Mouse (Mus musculus): ENCODE data around the gene Nat8f6. TPM values are rescaled to one million over a fixed set of nuclear protein-coding genes. Genes with fewer than 3 reads are reported as not detected.
"Not testable (repeated sequence)": the region's sequence is repeated elsewhere in the genome, so short reads cannot be mapped to it uniquely, and the experiment has no call there.

Nat8f6 gene
- polyA plus RNA-seq, 1 experiment from 2014 or later, result not detected

DNA sequence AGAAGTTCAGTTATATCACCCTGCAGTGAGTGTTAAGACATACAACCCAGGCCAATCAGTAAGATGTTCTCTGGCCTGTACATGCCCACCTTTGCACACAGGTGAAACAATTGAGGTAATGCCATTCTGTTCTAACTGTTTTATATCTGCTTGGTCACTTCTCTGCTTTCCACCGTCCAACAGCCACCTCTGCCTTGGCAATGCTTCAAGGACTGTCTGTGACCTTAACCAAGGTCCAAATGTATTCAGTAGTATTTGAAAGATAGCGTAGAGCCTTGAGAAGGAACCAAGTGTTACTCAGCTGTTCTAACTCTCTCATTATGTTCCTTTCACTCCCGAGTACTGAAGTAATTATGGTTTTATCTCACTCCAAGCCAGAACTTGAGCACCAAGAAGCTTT is 41.8 kb upstream of the Nat8f6 start:
- ATAC-seq (replicated peaks; ENCODE audit: low FRiP score) (no peak), DNase-seq (ENCODE audit: low spot score) (no peak)
- Histone ChIP-seq H3K4me3 (ENCODE audit: low read depth, low read length) (no peak overlapping the region), H3K9me3 (ENCODE audit: control insufficient read depth, low read length) (no peaks in the 10 kb centered on the region), H3K36me3 (ENCODE audit: control insufficient read depth, insufficient read depth, low read length) (no peaks in the 10 kb centered on the region), H3K27me3 (replicated peaks; ENCODE audit: control insufficient read depth, insufficient read depth, low read length) (no peaks in the 10 kb centered on the region), H3K27ac (ENCODE audit: low read depth, low read length) (no peak overlapping the region), H3K4me1 (replicated peaks; ENCODE audit: control insufficient read depth, insufficient read depth, low read length) (no peaks in the 10 kb centered on the region), H3K4me2 (no peak overlapping the region), H3K9ac (ENCODE audit: low read depth, low read length) (no peak overlapping the region)
- 74% methylated on average over 3 of the region's 3 CpGs for WGBS

DNA sequence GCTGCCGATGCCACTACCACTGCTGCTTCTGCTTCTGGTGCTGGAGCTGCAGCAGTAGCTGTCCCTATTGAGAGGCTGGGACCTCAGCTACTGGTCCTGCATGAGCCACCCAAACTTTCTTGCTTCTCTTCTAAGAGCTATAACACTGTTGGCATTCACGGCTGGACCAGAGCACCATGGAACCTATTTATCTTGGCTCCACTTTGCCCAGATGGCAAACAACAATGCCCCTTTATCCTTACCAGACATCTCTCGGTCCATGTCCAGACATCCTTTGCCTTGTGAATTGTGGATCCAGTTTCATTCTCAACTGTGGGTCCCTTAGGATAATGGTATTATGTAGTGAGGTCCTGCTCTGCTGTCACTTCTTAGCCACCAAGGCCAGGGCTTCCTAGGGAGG is 40.5 kb upstream of the Nat8f6 start:
- Histone ChIP-seq H3K27ac (ENCODE audit: low read depth, low read length) (no peak overlapping the region), H3K9ac (ENCODE audit: low read depth, low read length) (no peak overlapping the region), H3K4me2 (no peak overlapping the region), H3K36me3 (ENCODE audit: control insufficient read depth, insufficient read depth, low read length) (no peaks in the 10 kb centered on the region), H3K4me1 (replicated peaks; ENCODE audit: control insufficient read depth, insufficient read depth, low read length) (no peaks in the 10 kb centered on the region), H3K9me3 (ENCODE audit: control insufficient read depth, low read length) (no peaks in the 10 kb centered on the region), H3K4me3 (ENCODE audit: low read depth, low read length) (no peak overlapping the region), H3K27me3 (replicated peaks; ENCODE audit: control insufficient read depth, insufficient read depth, low read length) (no peaks in the 10 kb centered on the region)
- 87% methylated on average over 3 of the region's 3 CpGs for WGBS
- no peak for ATAC-seq (replicated peaks; ENCODE audit: low FRiP score)
- DNase-seq (ENCODE audit: low spot score), result no peak

DNA sequence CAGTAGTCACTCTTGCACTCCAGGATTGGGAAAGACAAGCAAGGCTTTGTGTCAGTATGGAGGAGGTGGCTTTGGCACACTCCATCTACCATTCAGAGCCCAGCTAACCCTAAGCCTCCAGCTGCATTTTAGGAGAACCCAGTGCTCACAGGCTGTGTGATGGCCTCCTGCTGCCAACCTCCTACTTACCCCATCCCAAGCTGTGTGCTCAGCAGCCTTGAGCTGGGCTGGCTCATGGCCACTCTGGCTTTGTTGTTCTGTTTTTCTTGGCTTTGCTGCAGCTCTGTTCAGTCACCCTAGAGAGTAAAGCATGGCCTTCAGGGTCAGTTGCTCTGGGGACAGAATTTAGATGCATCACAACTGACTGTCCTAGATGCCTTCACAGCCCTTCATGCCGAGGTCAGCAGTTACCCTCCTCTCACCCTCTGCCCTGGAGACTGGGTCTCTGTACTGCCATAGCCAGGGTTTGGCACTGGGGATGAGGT is 35.5 kb upstream of the Nat8f6 start:
- H3K36me3 ChIP-seq (ENCODE audit: control insufficient read depth, insufficient read depth, low read length), result no peaks in the 10 kb centered on the region
- H3K4me3 ChIP-seq (ENCODE audit: low read depth, low read length), result no peak overlapping the region
- no peak overlapping the region for H3K27ac ChIP-seq (ENCODE audit: low read depth, low read length)
- H3K27me3 ChIP-seq (replicated peaks; ENCODE audit: control insufficient read depth, insufficient read depth, low read length), result no peaks in the 10 kb centered on the region
- no peak overlapping the region for H3K4me2 ChIP-seq
- WGBS, result 39% methylated on average over 1 of the region's 1 CpGs
- no peak for DNase-seq (ENCODE audit: low spot score)
- H3K9ac ChIP-seq (ENCODE audit: low read depth, low read length), result no peak overlapping the region
- no peaks in the 10 kb centered on the region for H3K4me1 ChIP-seq (replicated peaks; ENCODE audit: control insufficient read depth, insufficient read depth, low read length)
- H3K9me3 ChIP-seq (ENCODE audit: control insufficient read depth, low read length), result no peaks in the 10 kb centered on the region
- no peak for ATAC-seq (replicated peaks; ENCODE audit: low FRiP score)

DNA sequence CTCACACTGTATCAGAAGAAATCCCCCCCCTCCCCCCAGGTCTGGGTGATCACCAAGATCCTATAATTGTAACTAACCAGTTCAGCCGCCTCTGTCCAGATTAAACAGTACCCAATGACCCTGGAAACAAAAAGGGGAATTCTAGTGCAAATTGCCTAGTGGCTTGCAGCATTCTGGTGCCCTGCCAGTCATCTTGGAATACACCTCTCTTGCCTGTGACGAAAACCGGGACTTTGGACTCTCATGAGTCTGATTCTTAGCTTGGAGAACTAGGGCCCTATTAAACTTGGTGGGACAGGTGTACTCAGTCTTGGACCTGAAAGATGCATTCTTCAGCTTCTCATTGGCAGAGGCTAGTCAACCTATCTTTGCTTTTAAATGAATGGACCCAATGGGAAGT is 32.7 kb upstream of the Nat8f6 start:
- H3K9ac ChIP-seq (ENCODE audit: low read depth, low read length), result no peak overlapping the region
- H3K27ac ChIP-seq (ENCODE audit: low read depth, low read length), result no peak overlapping the region
- no peaks in the 10 kb centered on the region for H3K9me3 ChIP-seq (ENCODE audit: control insufficient read depth, low read length)
- no peaks in the 10 kb centered on the region for H3K36me3 ChIP-seq (ENCODE audit: control insufficient read depth, insufficient read depth, low read length)
- H3K4me3 ChIP-seq (ENCODE audit: low read depth, low read length), result no peak overlapping the region
- no peaks in the 10 kb centered on the region for H3K4me1 ChIP-seq (replicated peaks; ENCODE audit: control insufficient read depth, insufficient read depth, low read length)
- no peak overlapping the region for H3K4me2 ChIP-seq
- DNase-seq (ENCODE audit: low spot score), result no peak
- WGBS, result 72% methylated on average over 3 of the region's 3 CpGs
- no peak for ATAC-seq (replicated peaks; ENCODE audit: low FRiP score)
- no peaks in the 10 kb centered on the region for H3K27me3 ChIP-seq (replicated peaks; ENCODE audit: control insufficient read depth, insufficient read depth, low read length)

DNA sequence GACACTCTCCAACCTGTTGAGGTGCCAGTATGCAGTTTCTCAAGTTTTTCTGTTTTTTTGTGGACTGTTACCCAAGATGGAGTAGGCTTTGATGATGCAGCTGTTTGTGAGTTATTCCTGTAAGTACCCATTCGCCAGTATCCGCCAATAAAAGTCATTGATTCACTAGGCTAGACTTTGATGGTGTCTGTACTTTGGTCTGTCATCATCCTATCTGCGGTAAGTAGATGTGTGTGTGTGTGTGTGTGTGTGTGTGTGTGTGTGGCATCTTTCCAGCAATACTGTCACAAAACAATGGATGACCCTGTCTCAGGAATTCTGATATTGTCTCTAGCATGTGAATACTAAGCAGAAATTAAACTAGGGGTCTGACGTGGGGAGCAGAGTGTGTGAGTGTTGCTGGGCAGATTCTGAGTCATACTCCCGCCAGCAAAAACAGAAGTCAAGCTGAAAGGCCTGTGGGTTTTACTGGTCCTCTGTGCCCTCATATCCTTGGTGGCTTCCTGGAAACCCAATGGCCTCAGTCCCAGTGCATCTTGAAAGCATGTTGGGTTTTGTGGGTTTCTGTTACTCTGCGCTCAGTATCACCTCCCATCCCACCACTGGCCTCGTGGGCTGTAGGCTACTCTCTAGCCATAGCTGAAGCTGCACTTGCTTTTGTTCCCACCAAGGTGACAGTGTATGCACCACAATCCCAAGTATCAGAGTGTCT is 30.5 kb upstream of the Nat8f6 start:
- DNase-seq (ENCODE audit: low spot score), result no peak
- H3K27me3 ChIP-seq (replicated peaks; ENCODE audit: control insufficient read depth, insufficient read depth, low read length), result no peaks in the 10 kb centered on the region
- no peak overlapping the region for H3K9ac ChIP-seq (ENCODE audit: low read depth, low read length)
- no peak overlapping the region for H3K4me3 ChIP-seq (ENCODE audit: low read depth, low read length)
- H3K9me3 ChIP-seq (ENCODE audit: control insufficient read depth, low read length), result no peaks in the 10 kb centered on the region
- H3K4me1 ChIP-seq (replicated peaks; ENCODE audit: control insufficient read depth, insufficient read depth, low read length), result no peaks in the 10 kb centered on the region
- whole genome bisulfite sequencing, result 66% methylated on average over 7 of the region's 7 CpGs
- H3K36me3 ChIP-seq (ENCODE audit: control insufficient read depth, insufficient read depth, low read length), result no peaks in the 10 kb centered on the region
- H3K27ac ChIP-seq (ENCODE audit: low read depth, low read length), result no peak overlapping the region
- ATAC-seq (replicated peaks; ENCODE audit: low FRiP score), result no peak
- H3K4me2 ChIP-seq, result no peak overlapping the region

DNA sequence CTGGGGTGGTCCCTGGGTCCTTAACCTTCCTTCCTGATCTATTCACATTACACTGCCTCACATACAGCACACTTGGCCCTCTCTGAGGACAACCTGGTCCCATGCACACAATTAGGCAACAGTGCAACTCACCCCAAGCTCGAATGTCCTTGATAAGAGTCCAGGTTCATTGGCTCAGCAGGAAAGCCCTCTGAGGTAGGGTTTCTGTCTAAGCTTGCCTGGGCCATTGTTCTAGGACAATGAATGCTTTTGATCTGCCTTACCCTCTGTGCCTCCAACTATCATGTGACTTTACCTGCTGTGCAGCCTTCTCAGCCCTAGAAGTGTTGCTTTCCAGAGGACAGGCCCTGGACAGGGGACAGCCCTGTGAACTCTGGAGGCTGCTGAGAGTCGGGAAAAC is 28.5 kb upstream of the Nat8f6 start:
- ATAC-seq (replicated peaks; ENCODE audit: low FRiP score) (no peak), DNase-seq (ENCODE audit: low spot score) (no peak)
- H3K27me3 ChIP-seq (replicated peaks; ENCODE audit: control insufficient read depth, insufficient read depth, low read length), result no peaks in the 10 kb centered on the region
- 46% methylated on average over 2 of the region's 2 CpGs for WGBS
- H3K4me1 ChIP-seq (replicated peaks; ENCODE audit: control insufficient read depth, insufficient read depth, low read length), result no peaks in the 10 kb centered on the region
- H3K4me2 ChIP-seq, result no peak overlapping the region
- no peak overlapping the region for H3K9ac ChIP-seq (ENCODE audit: low read depth, low read length)
- no peaks in the 10 kb centered on the region for H3K9me3 ChIP-seq (ENCODE audit: control insufficient read depth, low read length)
- H3K36me3 ChIP-seq (ENCODE audit: control insufficient read depth, insufficient read depth, low read length), result no peaks in the 10 kb centered on the region
- no peak overlapping the region for H3K27ac ChIP-seq (ENCODE audit: low read depth, low read length)
- no peak overlapping the region for H3K4me3 ChIP-seq (ENCODE audit: low read depth, low read length)

DNA sequence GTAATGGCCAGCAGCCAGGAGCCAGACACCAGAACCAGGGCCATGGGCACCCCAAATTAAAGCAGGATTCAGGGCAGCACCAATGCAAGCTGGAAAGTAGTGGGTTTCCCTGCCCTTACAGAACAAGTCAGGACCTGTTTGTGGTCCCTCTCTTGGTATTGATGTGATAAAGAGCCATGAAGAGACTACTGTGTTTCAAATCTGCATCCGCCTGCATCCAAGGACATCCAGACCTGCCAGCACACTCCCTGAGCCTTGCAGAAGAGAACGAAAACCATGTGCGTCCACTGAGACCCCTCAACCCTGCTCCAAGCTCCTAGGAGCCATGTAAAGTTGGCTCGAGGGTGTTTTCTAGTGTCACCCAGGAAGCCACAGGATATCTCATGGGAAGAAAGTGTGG is 27.4 kb upstream of the Nat8f6 start:
- DNase-seq (ENCODE audit: low spot score) (no peak), ATAC-seq (replicated peaks; ENCODE audit: low FRiP score) (no peak)
- no peaks in the 10 kb centered on the region for H3K36me3 ChIP-seq (ENCODE audit: control insufficient read depth, insufficient read depth, low read length)
- H3K27me3 ChIP-seq (replicated peaks; ENCODE audit: control insufficient read depth, insufficient read depth, low read length), result no peaks in the 10 kb centered on the region
- H3K4me3 ChIP-seq (ENCODE audit: low read depth, low read length), result no peak overlapping the region
- H3K9ac ChIP-seq (ENCODE audit: low read depth, low read length), result no peak overlapping the region
- no peaks in the 10 kb centered on the region for H3K4me1 ChIP-seq (replicated peaks; ENCODE audit: control insufficient read depth, insufficient read depth, low read length)
- no peaks in the 10 kb centered on the region for H3K9me3 ChIP-seq (ENCODE audit: control insufficient read depth, low read length)
- H3K4me2 ChIP-seq, result no peak overlapping the region
- WGBS, result 81% methylated on average over 4 of the region's 4 CpGs
- no peak overlapping the region for H3K27ac ChIP-seq (ENCODE audit: low read depth, low read length)

DNA sequence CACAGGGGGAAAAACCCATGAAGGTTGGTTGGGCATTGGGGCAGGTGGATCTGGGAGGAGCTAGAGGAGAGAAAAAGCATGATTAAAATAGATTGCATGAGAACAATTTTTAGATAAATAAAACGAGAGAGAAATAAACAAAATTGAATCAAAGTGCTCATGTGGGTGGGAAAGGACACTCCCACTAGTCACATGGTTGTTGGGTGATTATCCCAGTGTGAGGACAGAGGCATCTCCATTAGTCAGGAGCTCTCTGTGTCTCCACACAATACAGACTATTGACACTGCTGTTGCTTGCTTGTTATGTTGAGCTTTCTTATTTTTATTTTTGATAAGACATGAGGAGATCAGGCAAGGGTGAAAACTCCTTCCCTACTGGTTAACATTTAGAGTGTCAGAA is 26.2 kb upstream of the Nat8f6 start:
- H3K4me3 ChIP-seq (ENCODE audit: low read depth, low read length), result no peak overlapping the region
- H3K27ac ChIP-seq (ENCODE audit: low read depth, low read length), result no peak overlapping the region
- H3K4me2 ChIP-seq, result no peak overlapping the region
- H3K36me3 ChIP-seq (ENCODE audit: control insufficient read depth, insufficient read depth, low read length), result no peaks in the 10 kb centered on the region
- no peaks in the 10 kb centered on the region for H3K27me3 ChIP-seq (replicated peaks; ENCODE audit: control insufficient read depth, insufficient read depth, low read length)
- no peaks in the 10 kb centered on the region for H3K4me1 ChIP-seq (replicated peaks; ENCODE audit: control insufficient read depth, insufficient read depth, low read length)
- no peaks in the 10 kb centered on the region for H3K9me3 ChIP-seq (ENCODE audit: control insufficient read depth, low read length)
- DNase-seq (ENCODE audit: low spot score) (no peak), ATAC-seq (replicated peaks; ENCODE audit: low FRiP score) (no peak)
- 42% methylated on average over 1 of the region's 1 CpGs for WGBS
- no peak overlapping the region for H3K9ac ChIP-seq (ENCODE audit: low read depth, low read length)

DNA sequence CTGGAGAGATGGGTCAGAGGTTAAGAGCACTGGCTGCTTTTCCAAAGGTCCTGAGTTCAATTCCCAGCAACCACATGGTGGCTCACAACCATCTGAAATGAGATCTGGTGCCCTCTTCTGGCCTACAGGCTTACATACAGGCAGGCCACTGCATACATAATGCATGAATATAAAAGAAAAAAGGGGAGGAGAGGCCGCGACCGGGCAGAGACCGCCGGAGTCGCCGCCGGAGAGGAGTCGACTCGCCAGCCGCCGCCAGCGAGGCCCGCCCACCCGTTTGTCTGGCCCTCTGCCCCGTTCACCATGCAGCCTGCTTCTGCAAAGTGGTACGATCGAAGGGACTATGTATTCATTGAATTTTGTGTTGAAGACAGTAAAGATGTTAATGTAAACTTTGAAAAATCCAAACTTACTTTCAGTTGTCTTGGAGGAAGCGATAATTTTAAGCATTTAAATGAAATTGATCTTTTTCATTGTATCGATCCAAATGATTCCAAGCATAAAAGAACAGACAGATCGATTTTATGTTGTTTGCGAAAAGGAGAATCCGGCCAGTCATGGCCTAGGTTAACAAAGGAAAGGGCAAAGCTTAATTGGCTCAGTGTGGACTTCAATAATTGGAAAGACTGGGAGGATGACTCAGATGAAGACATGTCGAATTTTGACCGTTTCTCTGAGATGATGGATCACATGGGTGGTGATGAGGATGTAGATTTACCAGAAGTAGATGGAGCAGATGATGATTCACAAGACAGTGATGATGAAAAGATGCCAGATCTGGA is 23.1 kb upstream of the Nat8f6 start:
- not testable (repeated sequence) for H3K9me3 ChIP-seq (ENCODE audit: control insufficient read depth, low read length); H3K4me3 ChIP-seq (ENCODE audit: low read depth, low read length); ATAC-seq (replicated peaks; ENCODE audit: low FRiP score); H3K27ac ChIP-seq (ENCODE audit: low read depth, low read length); DNase-seq (ENCODE audit: low spot score); H3K4me2 ChIP-seq; H3K4me1 ChIP-seq (replicated peaks; ENCODE audit: control insufficient read depth, insufficient read depth, low read length); H3K27me3 ChIP-seq (replicated peaks; ENCODE audit: control insufficient read depth, insufficient read depth, low read length); H3K36me3 ChIP-seq (ENCODE audit: control insufficient read depth, insufficient read depth, low read length); H3K9ac ChIP-seq (ENCODE audit: low read depth, low read length)
- WGBS, result 71% methylated on average over 25 of the region's 25 CpGs

Data from liver, embryonic 11.5 days (tissue).